Mouse (Mus musculus) MEL (cell line): ENCODE results near the gene Diaph2. TPM values are rescaled to one million over a fixed set of nuclear protein-coding genes. Genes with fewer than 3 reads are reported as not detected.

Experiments used
- DNase-seq: peaks from one replicate; pipeline ENCODE4 v3.0.0; 2011; ENCODE audit warnings: low read depth, low spot score
- H3K27ac ChIP-seq: 2 replicates; pipeline ENCODE4 v1.5.1; 2012; ENCODE audit warnings: low read depth, mild to moderate bottlenecking, control low read depth, low read length, moderate library complexity; ENCODE audit not compliant: control insufficient read depth
- H3K27me3 ChIP-seq, 2 experiments: fragments of 150-350 bp in 1 of 2; sonication (generic) in 1 of 2; 2 replicates each; pipeline ENCODE4 v1.6.1; 2012; ENCODE audit warnings: low read length in 2 of 2, mild to moderate bottlenecking in 2 of 2, improper control_type of control experiment in 1 of 2, moderate library complexity in 1 of 2; ENCODE audit not compliant: insufficient read depth in 2 of 2, control insufficient read depth in 1 of 2
- H3K36me3 ChIP-seq, 2 experiments: 2 replicates each; pipeline ENCODE4 v1.6.1; 2012 to 2014; ENCODE audit warnings: low read length in 2 of 2, improper control_type of control experiment in 1 of 2, inconsistent platforms in 1 of 2, mild to moderate bottlenecking in 1 of 2; ENCODE audit not compliant: insufficient read depth in 2 of 2, control insufficient read depth in 1 of 2
- H3K4me1 ChIP-seq, 2 experiments: fragments of 150-350 bp in 1 of 2; sonication (generic) in 1 of 2; 2 replicates each; pipeline ENCODE4 v1.6.1; 2012; ENCODE audit warnings: low read length in 2 of 2, improper control_type of control experiment in 1 of 2, mild to moderate bottlenecking in 1 of 2; ENCODE audit not compliant: insufficient read depth in 2 of 2, control insufficient read depth in 1 of 2
- H3K4me3 ChIP-seq, 2 experiments: fragments of 150-350 bp in 1 of 2; sonication (generic) in 1 of 2; 2 replicates each; pipeline ENCODE4 v1.5.1; 2012; ENCODE audit warnings: low read depth in 2 of 2, low read length in 2 of 2, mild to moderate bottlenecking in 2 of 2, moderate library complexity in 2 of 2, control low read depth in 1 of 2, improper control_type of control experiment in 1 of 2; ENCODE audit not compliant: control insufficient read depth in 1 of 2, insufficient read depth in 1 of 2
- H3K79me2 ChIP-seq: 2 replicates; pipeline ENCODE4 v1.6.1; 2012; ENCODE audit warnings: mild to moderate bottlenecking, low read length, moderate library complexity; ENCODE audit not compliant: control insufficient read depth, poor library complexity, insufficient read depth
- H3K9ac ChIP-seq: 2 replicates; pipeline ENCODE4 v1.6.1; 2012; ENCODE audit warnings: low read depth, mild to moderate bottlenecking, control low read depth, low read length, moderate library complexity; ENCODE audit not compliant: control insufficient read depth, poor library complexity, severe bottlenecking
- H3K9me3 ChIP-seq: fragments of 150-350 bp; sonication (generic); replicated peaks from 2 replicates; pipeline ENCODE4 v1.6.1; 2012; ENCODE audit warnings: mild to moderate bottlenecking, low read length, improper control_type of control experiment, moderate library complexity; ENCODE audit not compliant: insufficient read depth
- BHLHE40 ChIP-seq: IDR thresholded peaks from 2 replicates; pipeline ENCODE4 v1.6.1; 2012; ENCODE audit warnings: low read depth, mild to moderate bottlenecking, inconsistent platforms, low read length, improper control_type of control experiment, borderline replicate concordance
- CHD2 ChIP-seq: IDR thresholded peaks from 2 replicates; pipeline ENCODE4 v1.6.1; 2011; ENCODE audit warnings: low read length, improper control_type of control experiment
- GABPA ChIP-seq: IDR thresholded peaks from 2 replicates; pipeline ENCODE4 v1.6.1; 2012; ENCODE audit warnings: low read depth, mild to moderate bottlenecking, inconsistent platforms, low read length, improper control_type of control experiment, moderate library complexity
- HCFC1 ChIP-seq: IDR thresholded peaks from 2 replicates; pipeline ENCODE4 v1.6.1; 2012; ENCODE audit warnings: low read depth, mild to moderate bottlenecking, inconsistent platforms, low read length, improper control_type of control experiment, moderate library complexity
- MAX ChIP-seq: IDR thresholded peaks from 2 replicates; pipeline ENCODE4 v1.6.1; 2011; ENCODE audit warnings: low read length, improper control_type of control experiment
- MXI1 ChIP-seq: IDR thresholded peaks from 2 replicates; pipeline ENCODE4 v1.6.1; 2011; ENCODE audit warnings: mild to moderate bottlenecking, low read depth, low read length, improper control_type of control experiment
- MYB ChIP-seq: IDR thresholded peaks from 2 replicates; pipeline ENCODE4 v1.6.1; 2011; ENCODE audit warnings: mild to moderate bottlenecking, low read depth, low read length, improper control_type of control experiment
- MYC ChIP-seq: IDR thresholded peaks from 2 replicates; pipeline ENCODE4 v1.6.1; 2011; ENCODE audit warnings: low read depth, mild to moderate bottlenecking, low read length, improper control_type of control experiment, moderate library complexity
- NELFE ChIP-seq: IDR thresholded peaks from 2 replicates; pipeline ENCODE4 v1.6.1; 2011; ENCODE audit warnings: low read depth, low read length, improper control_type of control experiment
- NRF1 ChIP-seq: IDR thresholded peaks from 2 replicates; pipeline ENCODE4 v1.6.1; 2014; ENCODE audit warnings: low read depth, mild to moderate bottlenecking, inconsistent platforms, low read length, improper control_type of control experiment, moderate library complexity; ENCODE audit not compliant: poor library complexity, insufficient read depth, severe bottlenecking
- POLR2A ChIP-seq, 2 experiments: IDR thresholded peaks; 2 replicates each; pipeline ENCODE4 v1.6.1; 2011 to 2012; ENCODE audit warnings: low read length in 2 of 2, mild to moderate bottlenecking in 2 of 2, control low read depth in 1 of 2, improper control_type of control experiment in 1 of 2, low read depth in 1 of 2, moderate library complexity in 1 of 2; ENCODE audit not compliant: control insufficient read depth in 1 of 2, insufficient read depth in 1 of 2, poor library complexity in 1 of 2
- SIN3A ChIP-seq: IDR thresholded peaks from 2 replicates; pipeline ENCODE4 v1.6.1; 2012; ENCODE audit warnings: low read length, improper control_type of control experiment, inconsistent platforms
- TBP ChIP-seq: IDR thresholded peaks from 2 replicates; pipeline ENCODE4 v1.8.0; 2011; ENCODE audit warnings: low read depth, low read length, improper control_type of control experiment
- UBTF ChIP-seq: IDR thresholded peaks from 2 replicates; pipeline ENCODE4 v1.6.1; 2012; ENCODE audit warnings: low read depth, mild to moderate bottlenecking, inconsistent platforms, low read length, improper control_type of control experiment, moderate library complexity, borderline replicate concordance; ENCODE audit not compliant: insufficient read depth
- USF2 ChIP-seq, 2 experiments: IDR thresholded peaks; 2 replicates each; pipeline ENCODE4 v1.6.1; 2011 to 2012; ENCODE audit warnings: improper control_type of control experiment in 2 of 2, low read length in 2 of 2, borderline replicate concordance in 1 of 2, inconsistent platforms in 1 of 2, low read depth in 1 of 2, mild to moderate bottlenecking in 1 of 2; ENCODE audit not compliant: insufficient read depth in 1 of 2
- ZC3H11A ChIP-seq: IDR thresholded peaks from 2 replicates; pipeline ENCODE4 v1.6.1; 2012; ENCODE audit warnings: low read depth, mild to moderate bottlenecking, inconsistent platforms, low read length, improper control_type of control experiment
- ZKSCAN1 ChIP-seq: IDR thresholded peaks from 2 replicates; pipeline ENCODE4 v1.6.1; 2012; ENCODE audit warnings: low read depth, mild to moderate bottlenecking, inconsistent platforms, low read length, improper control_type of control experiment, moderate library complexity
- ZNF384 ChIP-seq: IDR thresholded peaks from 2 replicates; pipeline ENCODE4 v1.6.1; 2012; ENCODE audit warnings: low read depth, mild to moderate bottlenecking, inconsistent platforms, low read length, improper control_type of control experiment
- polyA plus RNA-seq, 2 experiments: library from polyadenylated mRNA; stranded (reverse) in 1 of 2; unstranded in 1 of 2; fragments of >175 nt in 1 of 2; fragments of >200 nt in 1 of 2; gene quantifications; 2 replicates each; pipeline versions ENCODE4 v1.2.1 to v1.2.4; 2012; ENCODE audit warnings: low replicate concordance in 2 of 2, low read depth in 1 of 2; ENCODE audit not compliant: insufficient read length in 2 of 2, insufficient read depth in 1 of 2, missing spikeins in 1 of 2
- total RNA-seq: library from RNA; depleted of rRNA; stranded (reverse); fragments of 300-350 nt; gene quantifications from 2 replicates; pipeline ENCODE4 v1.2.3, GENCODE M21; 2012

The Diaph2 gene
- total and polyA plus RNA-seq, 3 experiments: 0.03 TPM; not detected in 2

GRCm38 (mm10) chrX:130287032-130287431, 537.5 kb downstream of the Diaph2 start:
- no peak for DNase-seq
- H3K79me2 ChIP-seq: no peaks in the 10 kb centered on the region
- H3K36me3 ChIP-seq: no peaks in the 10 kb centered on the region
- H3K4me3 ChIP-seq: no peak overlapping the region
- H3K9me3 ChIP-seq: no peaks in the 10 kb centered on the region
- TF ChIP-seq MYB (no peak), MXI1 (no peak), NRF1 (no peak), POLR2A (IDR thresholded peaks at IDR 0.05; ENCODE audit: control insufficient read depth in 1 of 2, insufficient read depth in 1 of 2, low read depth in 1 of 2, low read length in 2 of 2, poor library complexity in 1 of 2) (no peak), CHD2 (no peak), UBTF (no peak), SIN3A (no peak), ZC3H11A (no peak), ZNF384 (no peak)
- no peak overlapping the region for H3K9ac ChIP-seq
- H3K27ac ChIP-seq: no peak overlapping the region
- no peaks in the 10 kb centered on the region for H3K4me1 ChIP-seq
- no peaks in the 10 kb centered on the region for H3K27me3 ChIP-seq

GRCm38 (mm10) chrX:130289775-130290174, 540.2 kb downstream of the Diaph2 start:
- Histone ChIP-seq H3K9ac (no peak overlapping the region), H3K4me3 (peak overlapping the region in 1 of 2 experiments; percentile 23; a peak in 1 of 4 replicates), H3K27ac (no peak overlapping the region), H3K9me3 (no peaks in the 10 kb centered on the region), H3K79me2 (no peaks in the 10 kb centered on the region), H3K36me3 (no peaks in the 10 kb centered on the region)
- peak; percentile 36 for DNase-seq
- TF ChIP-seq ZKSCAN1 (no peak), ZNF384 (no peak), BHLHE40 (no peak), TBP (no peak), HCFC1 (no peak), MAX (no peak), MYC (no peak), USF2 (IDR thresholded peaks at IDR 0.05; ENCODE audit: borderline replicate concordance in 1 of 2, insufficient read depth in 1 of 2, low read depth in 1 of 2, low read length in 2 of 2) (no peak), GABPA (no peak), NELFE (no peak), MXI1 (no peak), UBTF (no peak)
- TF ChIP-seq, all 39 proteins: peak for 0
- Histone ChIP-seq H3K27me3 (no peaks in the 10 kb centered on the region), H3K4me1 (no peaks in the 10 kb centered on the region)
